Comparison of ENCODE assay signal across 9 mouse cellular contexts in genomic region chr9:64100442-64100841, GRCm38 (mm10). TPM values are rescaled to one million over a fixed set of nuclear protein-coding genes. Genes with fewer than 3 reads are reported as not detected.
DNase-seq lines count a peak whose midpoint lies in the region; ATAC-seq lines count a peak whose summit lies in the region.
"Had no signal": no experiment of that assay in that cellular context is flagged by ENCODE, and none has a peak within 500 bp of the region (broad histone marks: within the 10 kb centered on the region; RNA-seq: fewer than 3 reads in every experiment).

No protein-coding gene starts in this region.

- 2% methylated on average over 4 of the region's 4 CpGs for WGBS in liver, embryonic 12.5 days (ENCODE audit: insufficient replicate concordance)
- under 1% methylated on average over 4 of the region's 4 CpGs for WGBS in embryonic facial prominence, embryonic 11.5 days

- H3K9ac ChIP-seq in liver, embryonic 12.5 days = no peak overlapping the region
- H3K9ac ChIP-seq in embryonic facial prominence, embryonic 11.5 days (replicated peaks; ENCODE audit: low read length) = no peak overlapping the region

- intact Hi-C loops in left cerebral cortex, postnatal 36 days (cut with DNase I) = loop anchor here (5.0 kb wide), 1 partner anchor 183 kb away; no protein-coding TSS in a partner anchor

- no peak overlapping the region for H3K27ac ChIP-seq in liver, embryonic 12.5 days
- no peak overlapping the region for H3K27ac ChIP-seq in embryonic facial prominence, embryonic 11.5 days (replicated peaks; ENCODE audit: low read depth, low read length)

- ATAC-seq in liver, embryonic 12.5 days = no peak
- ATAC-seq in embryonic facial prominence, embryonic 11.5 days (replicated peaks; ENCODE audit: insufficient number of reproducible peaks, low FRiP score, low TSS enrichment, low read depth) = no peak
- ATAC-seq in neutrophil, adult 5-6 weeks (ENCODE audit: extremely low read depth, insufficient number of reproducible peaks, low FRiP score, poor library complexity, severe bottlenecking) = peak; percentile 54; the same call in 1 of the 2 replicates

- 0 out of 2 replicates have a peak, but pooled peaks cover 15% of the 10 kb centered on the region for H3K4me1 ChIP-seq in liver, embryonic 12.5 days
- H3K4me1 ChIP-seq in embryonic facial prominence, embryonic 11.5 days (ENCODE audit: control insufficient read depth, insufficient read depth, low read length) = no peaks in the 10 kb centered on the region

- H3K4me3 ChIP-seq in liver, embryonic 12.5 days = no peak overlapping the region
- H3K4me3 ChIP-seq in embryonic facial prominence, embryonic 11.5 days (ENCODE audit: low read depth, low read length) = no peak overlapping the region
- H3K4me3 ChIP-seq: myocyte had no signal

- peak; percentile 82 for DNase-seq in liver
- DNase-seq in adrenal gland, adult 8-10 months = peak; percentile 57
- peak; percentile 80 for DNase-seq in embryonic facial prominence, embryonic 11.5 days (ENCODE audit: low spot score)
- peak; percentile 41 for DNase-seq in hindlimb bud, embryonic 11.5 days (ENCODE audit: extremely low spot score, low read depth, low spot score)
- peak; percentile 32 to 48 for DNase-seq in left cerebral cortex, postnatal 36 days (ENCODE audit: low spot score in 2 of 2)
- DNase-seq in thymus, postnatal 25 days = peak; percentile 81

- H3K4me2 ChIP-seq in liver, embryonic 12.5 days = no peak overlapping the region
- H3K4me2 ChIP-seq in embryonic facial prominence, embryonic 11.5 days (ENCODE audit: low read depth, low read length) = no peak overlapping the region

- H3K36me3 ChIP-seq in liver, embryonic 12.5 days = no peaks in the 10 kb centered on the region
- H3K36me3 ChIP-seq in embryonic facial prominence, embryonic 11.5 days (replicated peaks; ENCODE audit: control insufficient read depth, insufficient read depth, low read depth, low read length) = no peaks in the 10 kb centered on the region

- no peaks in the 10 kb centered on the region for H3K27me3 ChIP-seq in liver, embryonic 12.5 days (replicated peaks)
- H3K27me3 ChIP-seq in embryonic facial prominence, embryonic 11.5 days (ENCODE audit: control insufficient read depth, insufficient read depth, low read length) = no peaks in the 10 kb centered on the region

- no peaks in the 10 kb centered on the region for H3K9me3 ChIP-seq in liver, embryonic 12.5 days (replicated peaks)
- H3K9me3 ChIP-seq in embryonic facial prominence, embryonic 11.5 days (replicated peaks; ENCODE audit: control insufficient read depth, low read length) = no peaks in the 10 kb centered on the region

RNA-seq across cellular contexts. Expression of gene Lctl, which starts 16.5 kb away (rescaled TPM):
- polyA plus RNA-seq in liver, embryonic 12.5 days (2016; fragmentation: Nextera tagmentation; extraction: Ambion mirVana) = not detected in 2 replicates
- 10 to 100 TPM in 1 of 4 experiments, 1 to 10 TPM in 2, not detected in 1; 3.1 to 22.6 (median 9.1) TPM for total RNA-seq in adrenal gland, adult 8-10 months (2022)
- not detected in 2 replicates for polyA plus RNA-seq in embryonic facial prominence, embryonic 11.5 days (2014; fragmentation: Nextera tagmentation; extraction: Ambion mirVana)
- total RNA-seq in left cerebral cortex, postnatal 36 days (2021) = not detected
- not detected in 2 replicates for total RNA-seq in neutrophil, adult 5-6 weeks (2017)
